Mouse (Mus musculus) granulocyte monocyte progenitor cell, adult 5-6 weeks (primary cell): Measurements from ENCODE around the gene Mink1. TPM values are rescaled to one million over a fixed set of nuclear protein-coding genes. Genes with fewer than 3 reads are reported as not detected.
"Not testable (repeated sequence)": the region's sequence is repeated elsewhere in the genome, so short reads cannot be mapped to it uniquely, and the experiment has no call there.

ENCODE experiments used
- ATAC-seq: replicated peaks from 2 replicates; pipeline ENCODE4 v1.8.0; 2016; ENCODE audit warnings: mild to moderate bottlenecking, moderate TSS enrichment, inconsistent platforms; ENCODE audit not compliant: poor library complexity, severe bottlenecking
- total RNA-seq, 2 experiments: library from RNA; stranded (forward) in 1 of 2; stranded (reverse) in 1 of 2; fragments of 200-712, 200-1000 nt in 1 of 2; fragments of >200 nt in 1 of 2; fragmentation: Nextera tagmentation in 1 of 2; gene quantifications; 2 replicates each; pipeline ENCODE4 v1.2.3; 2014 to 2017

Mink1 gene
- total RNA-seq (2014; fragmentation: Nextera tagmentation) (25.0 and 36.1 TPM in 2 replicates), total RNA-seq (2017) (11.2 and 13.3 TPM in 2 replicates)

GRCm38 (mm10) chr11:70562287-70562994 is at the start of gene Mink1:
Mink1 (plus strand) TSS chr11:70562881.
- peak; percentile 73 for ATAC-seq

- no peak for ATAC-seq
Measured at GRCm38 (mm10) chr11:70513520-70513919, 49.2 kb upstream of the Mink1 start.

GRCm38 (mm10) chr11:70514288-70514687 is 48.4 kb upstream of the Mink1 start, which contains the start of gene Vmo1:
Vmo1 (minus strand) TSS chr11:70514616.
- ATAC-seq = no peak

GRCm38 (mm10) chr11:70516352-70516751 is 46.3 kb upstream of the Mink1 start:
- ATAC-seq = peak; percentile 68

GRCm38 (mm10) chr11:70518436-70518835 is 44.2 kb upstream of the Mink1 start:
- no peak for ATAC-seq

GRCm38 (mm10) chr11:70518923-70519322 is 43.8 kb upstream of the Mink1 start, which contains the start of gene Gltpd2:
Gltpd2 (plus strand) TSS chr11:70519196.
- ATAC-seq = no peak

- ATAC-seq = no peak
Measured at GRCm38 (mm10) chr11:70520178-70520769, 42.4 kb upstream of the Mink1 start.

GRCm38 (mm10) chr11:70523306-70523989 is 39.2 kb upstream of the Mink1 start:
- ATAC-seq = not testable (repeated sequence)

GRCm38 (mm10) chr11:70524782-70525181 is 37.9 kb upstream of the Mink1 start:
- ATAC-seq = no peak

GRCm38 (mm10) chr11:70525184-70525678 is 37.5 kb upstream of the Mink1 start, which contains the start of gene Psmb6:
Psmb6 (plus strand) TSS chr11:70525367.
- peak; percentile 100 for ATAC-seq

GRCm38 (mm10) chr11:70525726-70526125 is 37.0 kb upstream of the Mink1 start:
- 0 out of 2 replicates have a peak, but pooled peaks have one; percentile 38 for ATAC-seq

GRCm38 (mm10) chr11:70526211-70526610 is 36.5 kb upstream of the Mink1 start:
- ATAC-seq = no peak

GRCm38 (mm10) chr11:70528610-70529009 is 34.1 kb upstream of the Mink1 start:
- no peak for ATAC-seq

GRCm38 (mm10) chr11:70531065-70531464 is 31.6 kb upstream of the Mink1 start:
- ATAC-seq = not testable (repeated sequence)

GRCm38 (mm10) chr11:70532839-70533238 is 29.8 kb upstream of the Mink1 start, which contains the start of gene Gm40193:
Gm40193 (minus strand) TSS chr11:70532939.
- no peak for ATAC-seq

GRCm38 (mm10) chr11:70539423-70539822 is 23.3 kb upstream of the Mink1 start:
- ATAC-seq = no peak

GRCm38 (mm10) chr11:70539877-70540587 is 22.6 kb upstream of the Mink1 start, which contains the start of gene Pld2:
Pld2 (plus strand) TSS chr11:70540064.
- ATAC-seq = peak; percentile 90

- ATAC-seq = no peak
Measured at GRCm38 (mm10) chr11:70540928-70541327, 21.8 kb upstream of the Mink1 start.

- no peak for ATAC-seq
Measured at GRCm38 (mm10) chr11:70541415-70541814, 21.3 kb upstream of the Mink1 start.

- no peak for ATAC-seq
Measured at GRCm38 (mm10) chr11:70544496-70544895, 18.2 kb upstream of the Mink1 start.
